10 mouse cellular contexts compared by ENCODE assay signal in the genomic region with DNA sequence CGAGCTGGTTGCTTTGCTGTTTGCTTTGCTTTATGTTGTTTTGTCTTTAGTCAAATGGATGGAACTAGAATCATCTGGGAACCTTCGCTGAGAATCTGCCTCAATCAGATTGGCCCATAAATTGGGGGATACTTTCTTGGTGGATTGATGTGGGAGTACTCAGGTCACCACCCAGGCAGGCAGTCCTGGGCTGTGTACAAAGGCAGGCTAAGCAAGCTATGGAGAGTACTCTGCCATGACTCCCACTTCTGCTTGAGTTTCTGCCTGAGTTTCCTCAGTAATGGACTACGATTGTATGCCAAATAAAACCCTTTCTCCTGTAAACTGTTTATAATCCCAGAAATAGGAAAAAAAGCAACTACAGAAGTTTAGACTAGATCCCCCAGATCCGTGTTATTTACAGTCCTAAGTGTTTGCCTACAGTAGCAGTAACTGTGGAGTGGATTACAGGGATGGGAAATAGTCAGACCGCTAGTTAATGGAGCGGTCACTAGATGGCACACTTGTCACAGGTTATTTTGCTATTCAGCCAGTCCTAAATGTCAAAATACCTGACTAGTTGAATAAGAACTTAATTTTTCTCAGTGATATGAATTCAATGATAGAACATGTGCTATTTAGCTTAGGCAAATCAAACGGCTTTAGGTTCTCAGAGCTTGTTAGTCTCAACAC. TPM values are rescaled to one million over a fixed set of nuclear protein-coding genes. Genes with fewer than 3 reads are reported as not detected.
A peak's percentile ranks its signal among the peaks of the same experiment; 100 is the strongest.
DNase-seq lines count a peak whose midpoint lies in the region; ATAC-seq lines count a peak whose summit lies in the region.
"Had no signal": no experiment of that assay in that cellular context is flagged by ENCODE, and none has a peak within 500 bp of the region (broad histone marks: within the 10 kb centered on the region; RNA-seq: fewer than 3 reads in every experiment).

No protein-coding gene starts in this region.

- no peaks in the 10 kb centered on the region for H3K4me1 ChIP-seq in hindbrain, embryonic 10.5 days (replicated peaks)
- H3K4me1 ChIP-seq in hindbrain, embryonic 12.5 days = no peaks in the 10 kb centered on the region
- H3K4me1 ChIP-seq in hindbrain, embryonic 16.5 days (ENCODE audit: control insufficient read depth, insufficient read depth, low read depth, low read length) = no peaks in the 10 kb centered on the region
- H3K4me1 ChIP-seq: embryonic facial prominence, embryonic 13.5 days; lung, embryonic 15.5 days had no signal

- H3K27ac ChIP-seq in hindbrain, embryonic 10.5 days = no peak overlapping the region
- no peak overlapping the region for H3K27ac ChIP-seq in hindbrain, embryonic 12.5 days
- H3K27ac ChIP-seq in hindbrain, embryonic 16.5 days (ENCODE audit: low read depth, low read length) = no peak overlapping the region
- H3K27ac ChIP-seq: embryonic facial prominence, embryonic 13.5 days; lung, embryonic 15.5 days had no signal

- no peak overlapping the region for H3K4me2 ChIP-seq in hindbrain, embryonic 12.5 days (replicated peaks)
- H3K4me2 ChIP-seq in hindbrain, embryonic 16.5 days (ENCODE audit: low read length) = no peak overlapping the region
- H3K4me2 ChIP-seq: embryonic facial prominence, embryonic 13.5 days; lung, embryonic 15.5 days had no signal

- peaks cover 4% of the 10 kb centered on the region; the same call in 1 of the 2 replicates for H3K27me3 ChIP-seq in hindbrain, embryonic 10.5 days (ENCODE audit: insufficient read depth, poor library complexity, severe bottlenecking)
- H3K27me3 ChIP-seq in hindbrain, embryonic 12.5 days = peaks cover 6% of the 10 kb centered on the region; the same call in 1 of the 2 replicates
- H3K27me3 ChIP-seq in hindbrain, embryonic 16.5 days (replicated peaks; ENCODE audit: control insufficient read depth, insufficient read depth, low read length) = peaks cover 4% of the 10 kb centered on the region; the same call in 1 of the 2 replicates
- H3K27me3 ChIP-seq: lung, embryonic 15.5 days had no signal

- H3K9me3 ChIP-seq in hindbrain, embryonic 10.5 days = no peaks in the 10 kb centered on the region
- no peaks in the 10 kb centered on the region for H3K9me3 ChIP-seq in hindbrain, embryonic 12.5 days (replicated peaks)
- H3K9me3 ChIP-seq in hindbrain, embryonic 16.5 days (ENCODE audit: control insufficient read depth, low read length) = no peaks in the 10 kb centered on the region
- H3K9me3 ChIP-seq: embryonic facial prominence, embryonic 13.5 days; lung, embryonic 15.5 days had no signal

- no peak for ATAC-seq in hindbrain, embryonic 12.5 days (ENCODE audit: low FRiP score)
- peak; percentile 51 for ATAC-seq in CD4-positive, CD25-positive, alpha-beta regulatory T cell, adult 4 months
- ATAC-seq in hindbrain, embryonic 16.5 days = peak; percentile 81; the same call in 1 of the 2 replicates

- peak; percentile 11 for DNase-seq in hindbrain, embryonic 10.5 days (ENCODE audit: low spot score)
- peak; percentile 77 for DNase-seq in brain, adult 2 months (ENCODE audit: low read depth, low spot score)
- DNase-seq in mesoderm, embryonic 11.5 days (ENCODE audit: low read depth, low spot score) = peak; percentile 47
- DNase-seq in cerebellum, adult 11-12 months = no peak
- no peak for DNase-seq in gastrocnemius, postnatal 4 days (ENCODE audit: low spot score in 2 of 2)

- H3K36me3 ChIP-seq in hindbrain, embryonic 10.5 days = no peaks in the 10 kb centered on the region
- H3K36me3 ChIP-seq in hindbrain, embryonic 12.5 days = no peaks in the 10 kb centered on the region
- H3K36me3 ChIP-seq in hindbrain, embryonic 16.5 days (ENCODE audit: control insufficient read depth, insufficient read depth, low read length) = no peaks in the 10 kb centered on the region
- H3K36me3 ChIP-seq: embryonic facial prominence, embryonic 13.5 days; lung, embryonic 15.5 days had no signal

- no peak overlapping the region for H3K9ac ChIP-seq in hindbrain, embryonic 12.5 days
- H3K9ac ChIP-seq in hindbrain, embryonic 16.5 days (ENCODE audit: low read depth, low read length) = no peak overlapping the region
- H3K9ac ChIP-seq: embryonic facial prominence, embryonic 13.5 days; lung, embryonic 15.5 days had no signal

- no peak overlapping the region for H3K4me3 ChIP-seq in hindbrain, embryonic 10.5 days
- H3K4me3 ChIP-seq in hindbrain, embryonic 12.5 days = no peak overlapping the region
- H3K4me3 ChIP-seq in hindbrain, embryonic 16.5 days (ENCODE audit: low read length) = no peak overlapping the region
- H3K4me3 ChIP-seq: embryonic facial prominence, embryonic 13.5 days; lung, embryonic 15.5 days had no signal

- WGBS in hindbrain, embryonic 10.5 days = 42% methylated on average over 7 of the region's 7 CpGs
- WGBS in hindbrain, embryonic 12.5 days = 45% methylated on average over 7 of the region's 7 CpGs
- 44% methylated on average over 7 of the region's 7 CpGs for WGBS in hindbrain, embryonic 16.5 days

RNA-seq across cellular contexts. Expression of a gene that starts 8.8 kb away (rescaled TPM):
- 64.8 and 81.4 TPM in 2 replicates for polyA plus RNA-seq in hindbrain, embryonic 10.5 days (2016; fragmentation: Nextera tagmentation; extraction: Ambion mirVana)
- 75.8 and 83.4 TPM in 2 replicates for polyA plus RNA-seq in hindbrain, embryonic 12.5 days (2016; fragmentation: Nextera tagmentation; extraction: Ambion mirVana)
- polyA plus RNA-seq in CD4-positive, CD25-positive, alpha-beta regulatory T cell, adult 4 months (2017; shearing (Covaris generic)) = 10 to 100 TPM; 66.8 to 85.7 TPM
- polyA plus RNA-seq in hindbrain, embryonic 16.5 days (2015; fragmentation: Nextera tagmentation; extraction: Ambion mirVana) = 45.3 and 45.6 TPM in 2 replicates
- total RNA-seq in gastrocnemius, postnatal 4 days (2021) = 10 to 100 TPM; 38.8 to 43.9 TPM

Comparison
In these comparisons a context has a peak if more than half of its experiments do, and no peak if none do; other contexts are left out.
1. DNase-seq: peak in hindbrain, embryonic 10.5 days (single experiment), brain, adult 2 months (single experiment) and mesoderm, embryonic 11.5 days (single experiment); none in cerebellum, adult 11-12 months (single experiment) and gastrocnemius, postnatal 4 days (0 of 2).